Mouse (Mus musculus) neural tube, embryonic 11.5 days (tissue): ENCODE data around the gene Nxt1. TPM values are rescaled to one million over a fixed set of nuclear protein-coding genes. Genes with fewer than 3 reads are reported as not detected.

Experiments used
- ATAC-seq: fragments of 200-750 bp; cut with Nextera tagmentation; 2 replicates; pipeline ENCODE4 v1.8.0; 2017; ENCODE audit warnings: moderate number of reproducible peaks, mild to moderate bottlenecking, moderate TSS enrichment, moderate library complexity; ENCODE audit not compliant: insufficient read depth, low FRiP score, low TSS enrichment
- DNase-seq: peaks from one replicate; pipeline ENCODE4 v3.0.0-alpha.2; 2015; ENCODE audit warnings: low spot score
- H3K27ac ChIP-seq: fragments of 300-500 bp; sonication (generic); 2 replicates; pipeline ENCODE4 v1.5.1; 2014; ENCODE audit warnings: low read depth, mild to moderate bottlenecking, low read length
- H3K27me3 ChIP-seq: fragments of 300-500 bp; sonication (generic); 2 replicates; pipeline ENCODE4 v1.6.1; 2014; ENCODE audit warnings: mild to moderate bottlenecking, low read length, mixed read lengths; ENCODE audit not compliant: control insufficient read depth, insufficient read depth
- H3K36me3 ChIP-seq: fragments of 300-500 bp; sonication (generic); 2 replicates; pipeline ENCODE4 v1.6.1; 2014; ENCODE audit warnings: mild to moderate bottlenecking, low read length, moderate library complexity, mixed read lengths; ENCODE audit not compliant: control insufficient read depth, insufficient read depth
- H3K4me1 ChIP-seq: fragments of 300-500 bp; sonication (generic); 2 replicates; pipeline ENCODE4 v1.6.1; 2014; ENCODE audit warnings: low read length, mixed read lengths; ENCODE audit not compliant: control insufficient read depth, insufficient read depth
- H3K4me2 ChIP-seq: fragments of 300-500 bp; sonication (generic); 2 replicates; pipeline ENCODE4 v1.6.1; 2014; ENCODE audit warnings: low read depth, mild to moderate bottlenecking, moderate library complexity
- H3K4me3 ChIP-seq: fragments of 300-500 bp; sonication (generic); 2 replicates; pipeline ENCODE4 v1.5.1; 2014; ENCODE audit warnings: low read depth, low read length
- H3K9ac ChIP-seq: fragments of 300-500 bp; sonication (generic); 2 replicates; pipeline ENCODE4 v1.6.1; 2014; ENCODE audit warnings: mild to moderate bottlenecking, low read length
- H3K9me3 ChIP-seq: fragments of 300-500 bp; sonication (generic); 2 replicates; pipeline ENCODE4 v1.6.1; 2016; ENCODE audit warnings: low read length; ENCODE audit not compliant: control insufficient read depth
- WGBS: fragments of 180-500 bp; shearing (Covaris S2); extraction: QIAGEN DNeasy Blood & Tissue Kit; methylation state at CpG from one replicate; pipeline ENCODE4 v1.1.7; 2014; 5-methylcytosine and 5-hydroxymethylcytosine counted together
- polyA plus RNA-seq: library from polyadenylated mRNA; unstranded; fragments of >200 nt; fragmentation: Nextera tagmentation; extraction: Ambion mirVana; gene quantifications from 2 replicates; pipeline ENCODE4 v1.2.1, GENCODE M21; 2014

The Nxt1 gene
- polyA plus RNA-seq, 1 experiment from 2014 or later = 105 TPM

DNA sequence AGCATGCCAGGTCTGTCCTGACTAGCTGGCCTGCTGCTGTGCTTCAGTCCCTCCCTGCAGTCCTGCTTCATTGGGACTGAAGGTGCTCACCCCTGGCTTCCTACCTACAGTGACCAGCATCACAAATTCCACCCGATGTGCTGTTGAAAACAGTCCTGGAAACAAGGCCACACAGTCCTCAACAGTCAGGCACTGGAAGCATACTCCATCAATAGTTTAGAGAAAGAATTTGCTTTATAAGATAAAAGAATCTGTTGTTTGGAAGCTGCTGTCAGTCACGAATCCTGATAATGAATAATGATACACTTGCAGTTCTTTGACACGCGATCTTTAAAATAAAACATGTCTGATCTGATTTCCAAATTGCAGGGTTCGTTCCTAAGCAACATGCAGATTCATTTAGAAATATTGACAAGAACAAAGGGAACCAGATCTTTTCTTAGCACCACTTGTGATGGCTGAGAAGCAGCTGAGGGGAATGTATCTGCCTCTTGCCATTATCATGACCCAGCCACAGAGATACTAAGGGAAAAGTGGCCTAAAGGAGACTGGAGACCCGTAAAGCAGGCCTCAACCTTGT is 27.9 kb upstream of the Nxt1 start:
- Histone ChIP-seq H3K9ac (no peak overlapping the region), H3K9me3 (no peaks in the 10 kb centered on the region), H3K4me3 (no peak overlapping the region), H3K36me3 (no peaks in the 10 kb centered on the region), H3K4me1 (no peaks in the 10 kb centered on the region), H3K27ac (no peak overlapping the region), H3K27me3 (no peaks in the 10 kb centered on the region), H3K4me2 (no peak overlapping the region)
- WGBS = 94% methylated on average over 6 of the region's 6 CpGs
- no peak for ATAC-seq
- DNase-seq = no peak

DNA sequence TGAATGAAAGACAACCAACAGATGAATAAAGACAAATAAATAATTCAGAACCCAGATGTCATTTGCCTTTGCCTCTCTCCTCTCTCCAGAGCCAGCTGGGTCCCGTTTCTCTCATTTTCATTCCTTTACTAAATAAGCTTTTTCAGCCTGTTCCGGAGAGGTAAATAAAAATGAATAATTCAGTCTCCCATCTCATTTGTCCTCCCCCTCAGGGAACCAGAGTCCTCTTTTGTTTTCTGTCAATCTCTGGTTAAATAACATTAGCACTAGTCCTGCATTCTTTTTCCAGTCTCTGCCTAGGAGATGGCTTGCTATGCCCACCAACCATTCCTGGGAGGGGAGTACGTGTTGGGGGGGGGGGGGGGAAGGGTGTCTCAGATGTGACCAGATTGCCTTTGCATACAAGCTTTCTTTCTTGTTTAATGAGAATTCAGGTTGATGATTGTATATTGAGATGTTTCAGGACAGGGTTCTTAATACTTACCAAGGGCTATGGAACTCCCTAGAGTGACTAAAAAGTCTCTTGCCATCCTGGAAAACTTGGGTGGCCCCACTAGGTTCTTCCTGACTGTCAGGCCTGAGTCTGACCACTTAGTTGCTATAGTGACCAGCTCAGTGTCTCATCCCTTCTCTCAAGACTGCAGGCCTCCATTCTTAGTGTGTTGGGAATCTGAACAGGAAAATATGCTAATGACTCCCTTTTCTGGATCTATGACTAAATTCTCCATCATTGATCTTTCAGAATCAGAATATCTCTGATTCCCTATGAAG is 21.6 kb upstream of the Nxt1 start:
- H3K4me2 ChIP-seq = no peak overlapping the region
- no peak overlapping the region for H3K9ac ChIP-seq
- H3K9me3 ChIP-seq = no peaks in the 10 kb centered on the region
- DNase-seq (no peak), ATAC-seq (peak; percentile 64)
- no peak overlapping the region for H3K27ac ChIP-seq
- no peaks in the 10 kb centered on the region for H3K4me1 ChIP-seq
- H3K27me3 ChIP-seq = no peaks in the 10 kb centered on the region
- H3K36me3 ChIP-seq = no peaks in the 10 kb centered on the region
- no peak overlapping the region for H3K4me3 ChIP-seq
- 29% methylated on average over 3 of the region's 3 CpGs for WGBS

DNA sequence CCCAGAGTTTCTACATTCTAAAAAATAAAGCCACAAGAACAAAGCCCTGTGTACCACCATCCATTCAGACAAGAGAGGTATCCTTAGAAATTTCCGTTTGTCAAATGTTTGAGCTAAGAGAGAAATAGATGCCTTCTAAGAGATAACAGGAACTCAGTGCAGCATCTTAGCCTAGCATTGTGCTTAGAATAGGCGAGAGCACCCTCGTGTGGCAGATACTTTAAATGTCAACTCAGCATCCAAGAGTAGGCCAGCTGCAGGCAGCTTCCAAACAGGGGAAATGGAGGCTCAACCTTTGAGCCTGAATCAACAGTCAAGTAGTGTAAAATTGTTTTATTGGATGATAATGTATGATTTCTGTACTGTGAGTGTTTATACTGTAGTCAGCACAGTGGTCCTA is 17.4 kb upstream of the Nxt1 start:
- no peak; the same call in 1 of the 2 replicates for ATAC-seq
- 3% methylated on average over 3 of the region's 3 CpGs for WGBS
- Histone ChIP-seq H3K9ac (no peak overlapping the region), H3K36me3 (no peaks in the 10 kb centered on the region), H3K9me3 (no peaks in the 10 kb centered on the region), H3K27me3 (no peaks in the 10 kb centered on the region), H3K4me2 (no peak overlapping the region), H3K4me3 (no peak overlapping the region), H3K4me1 (no peaks in the 10 kb centered on the region), H3K27ac (no peak overlapping the region)
- DNase-seq = peak; percentile 59

DNA sequence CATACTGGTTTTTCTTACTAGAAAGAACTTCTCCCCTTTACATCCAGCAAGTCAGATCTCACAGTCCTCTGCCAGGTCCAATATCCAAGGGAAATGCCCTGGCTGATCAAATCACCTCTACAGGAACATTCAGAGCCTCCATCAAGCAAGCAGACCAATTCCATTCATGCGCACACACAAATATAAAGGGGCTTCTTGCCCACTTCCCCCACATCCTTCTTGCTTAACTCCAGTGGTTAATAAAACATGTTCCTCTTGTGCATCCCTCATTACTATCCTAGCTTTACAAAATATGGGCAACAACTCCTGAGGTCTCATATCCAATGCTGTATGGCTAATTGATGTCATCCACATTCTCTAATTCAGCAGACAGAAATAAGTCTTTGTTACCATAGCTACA is 8.9 kb upstream of the Nxt1 start:
- Histone ChIP-seq H3K27ac (no peak overlapping the region), H3K36me3 (no peaks in the 10 kb centered on the region), H3K4me1 (no peaks in the 10 kb centered on the region), H3K4me3 (no peak overlapping the region), H3K27me3 (no peaks in the 10 kb centered on the region), H3K9me3 (no peaks in the 10 kb centered on the region), H3K4me2 (no peak overlapping the region), H3K9ac (no peak overlapping the region)
- ATAC-seq (no peak), DNase-seq (no peak)
- 100% methylated on average over 1 of the region's 1 CpGs for WGBS

DNA sequence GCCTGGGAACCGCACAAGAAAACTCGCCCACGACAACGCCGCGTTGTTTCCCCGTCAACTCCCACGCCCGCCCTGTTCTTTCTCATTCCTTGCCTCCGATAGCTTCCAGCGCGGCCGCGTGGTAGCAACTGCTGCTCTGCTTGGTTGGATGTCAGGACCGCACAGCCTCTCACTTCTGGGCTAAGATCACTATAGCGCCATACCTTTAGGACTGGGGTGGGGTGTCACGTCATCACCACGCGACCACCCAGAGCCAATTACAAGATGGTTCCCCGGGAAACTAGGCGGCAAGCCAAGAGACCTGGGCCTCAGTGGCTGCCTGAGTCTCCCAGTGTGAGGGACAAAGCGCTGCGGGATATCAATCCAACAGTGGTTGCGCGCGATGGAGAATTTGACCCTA is 5.4 kb downstream of the Nxt1 start:
- Histone ChIP-seq H3K36me3 (no peaks in the 10 kb centered on the region; the same call in none of the 2 replicates), H3K27ac (peak overlapping the region; percentile 60), H3K4me3 (peak overlapping the region; percentile 30), H3K4me1 (peaks cover 14% of the 10 kb centered on the region), H3K9ac (peak overlapping the region; percentile 19; the same call in 1 of the 2 replicates), H3K9me3 (no peaks in the 10 kb centered on the region), H3K27me3 (no peaks in the 10 kb centered on the region), H3K4me2 (peak overlapping the region; percentile 43)
- WGBS = 3% methylated on average over 26 of the region's 26 CpGs
- ATAC-seq (peak; percentile 60), DNase-seq (peak; percentile 84)

DNA sequence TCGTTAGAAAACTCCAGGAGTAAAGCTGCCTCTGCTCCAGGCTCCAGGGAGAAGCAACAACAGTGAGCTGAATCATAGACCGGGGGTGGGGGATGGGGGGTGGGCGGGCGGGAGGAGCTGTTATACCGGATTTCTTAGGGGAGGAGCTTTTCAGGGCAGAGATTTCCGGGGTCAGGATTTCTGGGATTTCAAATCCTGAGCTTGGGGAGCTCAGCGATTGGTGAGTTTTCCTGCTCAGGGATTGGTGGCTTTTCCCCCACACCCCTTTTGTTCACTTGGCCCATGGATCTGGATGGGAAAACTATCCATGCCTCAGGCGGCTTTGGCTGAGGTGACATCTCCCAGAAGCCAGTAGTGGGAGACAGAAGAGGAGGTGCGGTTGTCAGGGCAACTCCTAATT is 6.9 kb downstream of the Nxt1 start:
- no peaks in the 10 kb centered on the region for H3K27me3 ChIP-seq
- peak overlapping the region; percentile 31 for H3K27ac ChIP-seq
- ATAC-seq (peak; percentile 26), DNase-seq (peak; percentile 57)
- H3K4me2 ChIP-seq = peak overlapping the region; percentile 38
- peaks cover 10% of the 10 kb centered on the region for H3K4me1 ChIP-seq
- no peaks in the 10 kb centered on the region for H3K9me3 ChIP-seq
- 1% methylated on average over 9 of the region's 9 CpGs for WGBS
- peaks cover 3% of the 10 kb centered on the region for H3K36me3 ChIP-seq
- H3K9ac ChIP-seq = 0 out of 2 replicates have a peak overlapping the region, but pooled peaks have one; percentile 16
- H3K4me3 ChIP-seq = no peak overlapping the region

DNA sequence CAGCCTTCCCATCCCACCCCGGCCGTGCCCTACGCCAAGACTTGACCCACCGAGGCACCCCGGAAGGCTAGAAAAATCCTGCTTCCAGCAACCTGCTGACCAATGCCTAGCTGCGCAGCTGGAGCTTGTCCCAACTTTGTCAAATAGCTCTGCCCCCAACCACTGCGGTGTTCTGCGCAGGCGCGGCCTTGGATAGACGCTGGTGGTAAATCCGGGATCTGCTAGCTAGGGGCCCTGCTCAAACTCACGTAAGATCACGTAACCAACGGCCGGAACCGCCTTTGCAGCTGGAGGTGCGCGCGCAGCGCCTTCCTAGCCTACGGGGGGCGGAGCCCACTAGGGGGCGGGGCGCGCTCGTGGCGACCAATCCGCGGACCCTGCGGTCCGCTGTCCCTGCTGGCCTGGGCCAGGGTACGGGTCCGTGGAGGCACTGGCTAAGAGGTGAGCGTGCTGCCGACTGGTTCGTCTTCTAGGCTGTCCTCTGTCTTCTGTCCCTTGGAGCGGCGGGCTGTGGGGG is 8.4 kb downstream of the Nxt1 start, which contains the start of gene Gzf1:
Gene Gzf1, plus strand, starts transcription at position 249 of the 517 bp plus-strand sequence.
- ATAC-seq (peak; percentile 91), DNase-seq (peak; percentile 99)
- H3K27me3 ChIP-seq = no peaks in the 10 kb centered on the region
- H3K36me3 ChIP-seq = peaks cover 5% of the 10 kb centered on the region
- H3K9me3 ChIP-seq = no peaks in the 10 kb centered on the region
- peak within 1 kb of the TSS; percentile 78 for H3K4me3 ChIP-seq
- under 1% methylated on average over 39 of the region's 39 CpGs for WGBS
- H3K27ac ChIP-seq = peak within 1 kb of the TSS; percentile 74
- H3K4me2 ChIP-seq = peak within 1 kb of the TSS; percentile 75
- peak within 1 kb of the TSS; percentile 74 for H3K9ac ChIP-seq
- peaks cover 10% of the 10 kb centered on the region for H3K4me1 ChIP-seq

DNA sequence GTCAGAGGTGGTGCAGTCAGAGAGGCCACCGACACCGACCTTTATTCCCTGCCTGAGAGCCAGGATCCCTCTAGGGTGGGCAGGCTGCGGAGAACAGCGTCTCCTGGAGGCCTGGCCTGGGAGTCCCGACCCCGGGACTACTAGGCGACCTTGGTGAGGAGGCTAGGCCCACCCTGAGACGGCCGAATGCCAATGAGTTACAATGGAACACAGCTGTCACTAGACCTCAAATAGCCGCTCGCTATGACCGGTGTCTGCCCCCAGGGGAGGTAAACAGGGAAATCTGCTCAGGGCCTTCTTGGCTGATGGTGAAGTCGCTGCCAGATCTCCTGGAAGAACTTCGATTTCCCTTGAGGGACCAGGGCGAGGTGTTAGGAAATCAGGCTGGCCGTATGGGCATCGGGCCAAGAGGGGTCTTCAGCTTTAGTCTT is 9.1 kb downstream of the Nxt1 start:
- H3K27ac ChIP-seq = peak overlapping the region; percentile 54; the same call in 1 of the 2 replicates
- peak; percentile 60 for ATAC-seq
- peak overlapping the region; percentile 74 for H3K9ac ChIP-seq
- WGBS = 9% methylated on average over 17 of the region's 17 CpGs
- H3K27me3 ChIP-seq = no peaks in the 10 kb centered on the region
- H3K4me3 ChIP-seq = peak overlapping the region; percentile 78
- peaks cover 5% of the 10 kb centered on the region; the same call in 1 of the 2 replicates for H3K36me3 ChIP-seq
- peaks cover 10% of the 10 kb centered on the region for H3K4me1 ChIP-seq
- peak; percentile 64 for DNase-seq
- peak overlapping the region; percentile 75 for H3K4me2 ChIP-seq
- no peaks in the 10 kb centered on the region for H3K9me3 ChIP-seq
